Mouse (Mus musculus) heart, postnatal 0 days (tissue): ENCODE results near the gene Slc35f1.

ENCODE experiments used
- CTCF ChIP-seq: IDR thresholded peaks from 2 replicates; pipeline ENCODE4 v1.5.1; 2016; ENCODE audit warnings: antibody characterized with exemption, control low read depth, low read depth
- EP300 ChIP-seq: IDR thresholded peaks from 2 replicates; pipeline ENCODE4 v1.6.1; 2016; ENCODE audit warnings: antibody characterized with exemption, low read depth

- no peak for TF ChIP-seq CTCF
- no peak for TF ChIP-seq EP300
These were observed 232.8 kb downstream of the Slc35f1 start for GRCm38 (mm10) chr10:52923143-52923542.
